Mouse (Mus musculus): Measurements from ENCODE around the gene Zfp57. TPM values are rescaled to one million over a fixed set of nuclear protein-coding genes. Genes with fewer than 3 reads are reported as not detected.

The Zfp57 gene
- polyA plus RNA-seq, 1 experiment from 2014 or later: 80.7 TPM

DNA sequence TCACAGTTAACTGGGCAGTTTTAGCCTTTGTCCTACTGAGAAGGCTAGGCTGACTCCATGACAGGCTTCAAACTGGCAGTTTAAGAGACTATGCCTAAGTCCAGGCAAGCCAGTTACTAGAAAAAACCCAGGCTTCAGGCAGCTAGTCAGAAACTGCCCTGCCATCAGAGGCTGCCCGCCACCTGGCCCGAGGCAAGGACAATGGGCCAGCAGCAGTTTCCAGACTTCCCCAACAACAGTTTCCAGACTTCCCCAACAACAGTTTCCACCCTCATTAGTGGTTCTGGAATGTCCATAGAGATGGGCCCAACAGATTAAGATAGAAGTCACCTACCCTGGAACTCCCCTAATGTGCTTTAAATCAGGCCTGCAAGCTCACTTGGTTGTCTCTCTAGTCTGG is 25.5 kb downstream of the Zfp57 start:
- WGBS: 82% methylated on average over 2 of the region's 2 CpGs
- H3K4me3 ChIP-seq (ENCODE audit: low read depth, low read length): no peak overlapping the region
- no peaks in the 10 kb centered on the region for H3K36me3 ChIP-seq (ENCODE audit: insufficient read depth)
- no peak overlapping the region for H3K4me2 ChIP-seq
- H3K9ac ChIP-seq: no peak overlapping the region
- H3K27ac ChIP-seq (ENCODE audit: low read depth): no peak overlapping the region
- TF ChIP-seq CTCF (IDR thresholded peaks at IDR 0.05; ENCODE audit: low read depth): no peak
- no peak for ATAC-seq (ENCODE audit: insufficient read depth)
- DNase-seq: no peak
- H3K4me1 ChIP-seq (ENCODE audit: insufficient read depth): no peaks in the 10 kb centered on the region
- no peaks in the 10 kb centered on the region for H3K9me3 ChIP-seq (ENCODE audit: low read depth, low read length)
- H3K27me3 ChIP-seq (ENCODE audit: insufficient read depth, low read length): no peaks in the 10 kb centered on the region

GRCm38 (mm10) chr17:37027486-37027885 is 26.5 kb downstream of the Zfp57 start:
- peak overlapping the region; percentile 97 for H3K27ac ChIP-seq (ENCODE audit: low read depth)
- H3K9me3 ChIP-seq (ENCODE audit: low read depth, low read length): no peaks in the 10 kb centered on the region
- H3K36me3 ChIP-seq (ENCODE audit: insufficient read depth): no peaks in the 10 kb centered on the region
- H3K27me3 ChIP-seq (ENCODE audit: insufficient read depth, low read length): no peaks in the 10 kb centered on the region
- no peak overlapping the region for H3K4me3 ChIP-seq (ENCODE audit: low read depth, low read length)
- DNase-seq: no peak
- no peak for TF ChIP-seq CTCF (IDR thresholded peaks at IDR 0.05; ENCODE audit: low read depth)
- 93% methylated on average over 4 of the region's 4 CpGs for WGBS
- ATAC-seq (ENCODE audit: insufficient read depth): no peak
- H3K4me2 ChIP-seq: no peak overlapping the region
- H3K9ac ChIP-seq: no peak overlapping the region
- no peaks in the 10 kb centered on the region for H3K4me1 ChIP-seq (ENCODE audit: insufficient read depth)

GRCm38 (mm10) chr17:37028212-37028611 is 27.2 kb downstream of the Zfp57 start:
- peak overlapping the region; percentile 41 for H3K4me3 ChIP-seq (ENCODE audit: low read depth, low read length)
- H3K4me1 ChIP-seq (ENCODE audit: insufficient read depth): no peaks in the 10 kb centered on the region
- H3K9ac ChIP-seq: peak overlapping the region; percentile 47
- no peak for TF ChIP-seq CTCF (IDR thresholded peaks at IDR 0.05; ENCODE audit: low read depth)
- WGBS: 2% methylated on average over 10 of the region's 10 CpGs
- H3K27me3 ChIP-seq (ENCODE audit: insufficient read depth, low read length): no peaks in the 10 kb centered on the region
- H3K36me3 ChIP-seq (ENCODE audit: insufficient read depth): no peaks in the 10 kb centered on the region
- peak overlapping the region; percentile 60 for H3K4me2 ChIP-seq
- H3K27ac ChIP-seq (ENCODE audit: low read depth): peak overlapping the region; percentile 97
- H3K9me3 ChIP-seq (ENCODE audit: low read depth, low read length): no peaks in the 10 kb centered on the region
- DNase-seq (no peak), ATAC-seq (ENCODE audit: insufficient read depth) (peak; percentile 62)

DNA sequence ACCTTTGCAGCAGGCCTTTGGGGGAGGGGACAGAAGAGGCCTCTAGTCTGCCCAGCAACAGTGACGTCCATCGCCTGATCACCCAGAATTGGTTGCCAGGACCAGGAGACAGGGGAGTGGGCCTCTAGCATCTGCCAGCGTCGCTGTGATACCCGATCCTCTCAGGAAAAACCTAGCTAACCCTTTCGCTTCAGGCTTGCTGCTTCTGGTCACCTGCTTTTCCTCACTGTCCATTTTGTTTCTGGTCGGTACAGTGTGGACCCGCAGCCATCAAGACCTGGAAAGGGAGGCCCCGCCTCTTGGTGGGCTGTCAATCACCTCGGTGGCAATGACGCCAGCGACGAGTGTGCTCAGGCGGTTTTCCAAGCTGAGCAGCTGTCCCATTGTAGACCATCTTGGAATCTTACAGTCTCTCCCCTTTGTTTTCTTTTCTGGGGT is 27.7 kb downstream of the Zfp57 start:
- WGBS: under 1% methylated on average over 14 of the region's 14 CpGs
- Histone ChIP-seq H3K4me1 (ENCODE audit: insufficient read depth) (no peaks in the 10 kb centered on the region), H3K27me3 (ENCODE audit: insufficient read depth, low read length) (no peaks in the 10 kb centered on the region), H3K9me3 (ENCODE audit: low read depth, low read length) (no peaks in the 10 kb centered on the region), H3K4me3 (ENCODE audit: low read depth, low read length) (peak overlapping the region; percentile 41), H3K27ac (ENCODE audit: low read depth) (peak overlapping the region; percentile 97), H3K36me3 (ENCODE audit: insufficient read depth) (no peaks in the 10 kb centered on the region), H3K4me2 (peak overlapping the region; percentile 60), H3K9ac (peak overlapping the region; percentile 47)
- DNase-seq (peak; percentile 98), ATAC-seq (ENCODE audit: insufficient read depth) (peak; percentile 99)
- no peak for TF ChIP-seq CTCF (IDR thresholded peaks at IDR 0.05; ENCODE audit: low read depth)

DNA sequence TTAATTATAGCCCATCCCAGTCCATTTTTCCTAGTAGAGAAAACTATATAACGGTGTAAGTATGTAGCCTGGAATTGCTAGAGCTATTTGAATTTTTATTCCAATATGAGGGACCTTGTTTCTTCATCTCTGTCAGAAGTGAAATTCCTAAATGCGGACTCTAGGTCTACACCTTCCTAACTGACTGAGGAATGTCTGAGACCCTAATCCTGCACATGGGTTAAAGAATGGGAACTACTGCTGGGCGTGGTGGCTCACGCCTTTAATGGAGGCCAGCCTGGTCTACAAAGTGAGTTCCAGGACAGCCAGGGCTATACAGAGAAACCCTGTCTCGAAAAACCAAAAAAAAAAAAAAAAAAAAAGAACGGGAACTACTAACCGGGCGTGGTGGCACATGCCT is 28.2 kb downstream of the Zfp57 start:
- H3K9me3 ChIP-seq (ENCODE audit: low read depth, low read length): no peaks in the 10 kb centered on the region
- H3K27me3 ChIP-seq (ENCODE audit: insufficient read depth, low read length): no peaks in the 10 kb centered on the region
- H3K4me3 ChIP-seq (ENCODE audit: low read depth, low read length): peak overlapping the region; percentile 41
- peak overlapping the region; percentile 60 for H3K4me2 ChIP-seq
- peak overlapping the region; percentile 97 for H3K27ac ChIP-seq (ENCODE audit: low read depth)
- 63% methylated on average over 8 of the region's 8 CpGs for WGBS
- H3K9ac ChIP-seq: 0 out of 2 replicates have a peak overlapping the region, but pooled peaks have one; percentile 47
- TF ChIP-seq CTCF (IDR thresholded peaks at IDR 0.05; ENCODE audit: low read depth): no peak
- ATAC-seq (ENCODE audit: insufficient read depth) (peak; percentile 13; the same call in 1 of the 2 replicates), DNase-seq (no peak)
- H3K4me1 ChIP-seq (ENCODE audit: insufficient read depth): no peaks in the 10 kb centered on the region
- H3K36me3 ChIP-seq (ENCODE audit: insufficient read depth): no peaks in the 10 kb centered on the region

- Histone ChIP-seq H3K4me3 (ENCODE audit: low read depth, low read length) (no peak overlapping the region), H3K27me3 (ENCODE audit: insufficient read depth, low read length) (no peaks in the 10 kb centered on the region), H3K4me2 (no peak overlapping the region), H3K4me1 (ENCODE audit: insufficient read depth) (no peaks in the 10 kb centered on the region), H3K36me3 (ENCODE audit: insufficient read depth) (no peaks in the 10 kb centered on the region), H3K27ac (ENCODE audit: low read depth) (no peak overlapping the region), H3K9me3 (ENCODE audit: low read depth, low read length) (no peaks in the 10 kb centered on the region), H3K9ac (no peak overlapping the region)
- ATAC-seq (ENCODE audit: insufficient read depth): no peak
- TF ChIP-seq CTCF (IDR thresholded peaks at IDR 0.05; ENCODE audit: low read depth): no peak
- no peak for DNase-seq
- 67% methylated on average over 2 of the region's 2 CpGs for WGBS
Observed at GRCm38 (mm10) chr17:37039127-37039894, 38.3 kb downstream of the Zfp57 start.

DNA sequence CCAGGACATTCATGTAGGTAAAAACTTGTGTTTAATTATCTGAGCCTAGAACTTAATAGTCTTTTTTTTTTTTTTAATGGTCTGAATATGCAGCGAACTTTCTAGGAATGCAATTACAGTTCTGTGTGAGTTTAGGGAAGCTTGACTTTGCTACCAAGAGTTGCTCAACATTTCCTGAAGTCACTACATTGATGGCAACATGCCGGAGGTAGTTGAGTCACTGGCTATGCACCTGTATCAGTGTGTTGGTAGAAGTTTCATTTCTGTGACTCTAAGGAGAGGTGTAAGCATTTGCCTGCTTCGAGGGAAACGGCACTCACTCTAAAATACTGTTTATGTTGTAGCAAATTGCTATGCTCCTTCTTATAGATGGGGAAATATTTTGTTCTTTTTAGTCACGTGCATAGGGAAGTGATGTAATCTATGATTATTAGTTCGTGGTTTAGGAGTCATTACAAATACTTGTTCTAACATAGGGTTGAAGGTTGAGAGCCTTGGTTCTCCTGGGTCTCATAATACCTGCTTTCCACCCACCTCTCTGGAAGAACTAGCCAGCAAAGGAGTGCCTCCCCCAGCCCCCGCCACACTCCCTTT is 43.8 kb downstream of the Zfp57 start:
- Histone ChIP-seq H3K4me2 (peak overlapping the region; percentile 86), H3K36me3 (ENCODE audit: insufficient read depth) (no peaks in the 10 kb centered on the region), H3K27me3 (ENCODE audit: insufficient read depth, low read length) (no peaks in the 10 kb centered on the region; the same call in 1 of the 2 replicates), H3K27ac (ENCODE audit: low read depth) (no peak overlapping the region), H3K9ac (0 out of 2 replicates have a peak overlapping the region, but pooled peaks have one; percentile 87), H3K9me3 (ENCODE audit: low read depth, low read length) (no peaks in the 10 kb centered on the region), H3K4me3 (ENCODE audit: low read depth, low read length) (peak overlapping the region; percentile 79), H3K4me1 (ENCODE audit: insufficient read depth) (0 out of 2 replicates have a peak, but pooled peaks cover 6% of the 10 kb centered on the region)
- no peak for TF ChIP-seq CTCF (IDR thresholded peaks at IDR 0.05; ENCODE audit: low read depth)
- WGBS: 60% methylated on average over 7 of the region's 7 CpGs
- no peak for ATAC-seq (ENCODE audit: insufficient read depth)
- no peak for DNase-seq
